Mouse (Mus musculus): ENCODE results near the gene Gnai1. TPM values are rescaled to one million over a fixed set of nuclear protein-coding genes. Genes with fewer than 3 reads are reported as not detected.
"Not testable (repeated sequence)": the region's sequence is repeated elsewhere in the genome, so short reads cannot be mapped to it uniquely, and the experiment has no call there.

Gnai1 gene
- polyA plus RNA-seq, 1 experiment from 2014 or later = 26.2 TPM

GRCm38 (mm10) chr5:18343455-18344142 lies 16.6 kb downstream of the Gnai1 start:
- H3K27ac ChIP-seq (ENCODE audit: low read depth, low read length) = no peak overlapping the region
- DNase-seq (ENCODE audit: low spot score) (no peak), ATAC-seq (ENCODE audit: insufficient read depth, low FRiP score, low TSS enrichment) (no peak)
- 93% methylated on average over 4 of the region's 4 CpGs for WGBS
- no peak overlapping the region for H3K4me2 ChIP-seq (ENCODE audit: low read depth)
- no peak overlapping the region for H3K9ac ChIP-seq (ENCODE audit: low read length)
- H3K27me3 ChIP-seq (ENCODE audit: control insufficient read depth, insufficient read depth, low read length) = no peaks in the 10 kb centered on the region
- H3K4me1 ChIP-seq (ENCODE audit: control insufficient read depth, insufficient read depth, low read length) = no peaks in the 10 kb centered on the region
- H3K36me3 ChIP-seq (ENCODE audit: control insufficient read depth, insufficient read depth, low read length) = no peaks in the 10 kb centered on the region
- no peak overlapping the region for H3K4me3 ChIP-seq (ENCODE audit: low read depth, low read length)
- no peaks in the 10 kb centered on the region for H3K9me3 ChIP-seq (ENCODE audit: control insufficient read depth, low read length)

GRCm38 (mm10) chr5:18342765-18343454 lies 17.2 kb downstream of the Gnai1 start:
- no peaks in the 10 kb centered on the region for H3K36me3 ChIP-seq (ENCODE audit: control insufficient read depth, insufficient read depth, low read length)
- H3K9me3 ChIP-seq (ENCODE audit: control insufficient read depth, low read length) = no peaks in the 10 kb centered on the region
- H3K4me1 ChIP-seq (ENCODE audit: control insufficient read depth, insufficient read depth, low read length) = no peaks in the 10 kb centered on the region
- H3K27ac ChIP-seq (ENCODE audit: low read depth, low read length) = no peak overlapping the region
- no peak overlapping the region for H3K9ac ChIP-seq (ENCODE audit: low read length)
- H3K4me3 ChIP-seq (ENCODE audit: low read depth, low read length) = no peak overlapping the region
- no peak for ATAC-seq (ENCODE audit: insufficient read depth, low FRiP score, low TSS enrichment)
- H3K4me2 ChIP-seq (ENCODE audit: low read depth) = no peak overlapping the region
- 88% methylated on average over 4 of the region's 4 CpGs for WGBS
- H3K27me3 ChIP-seq (ENCODE audit: control insufficient read depth, insufficient read depth, low read length) = no peaks in the 10 kb centered on the region
- no peak for DNase-seq (ENCODE audit: low spot score)

- not testable (repeated sequence) for H3K4me3 ChIP-seq (ENCODE audit: low read depth, low read length); H3K27ac ChIP-seq (ENCODE audit: low read depth, low read length); H3K4me2 ChIP-seq (ENCODE audit: low read depth); DNase-seq (ENCODE audit: low spot score); H3K9me3 ChIP-seq (ENCODE audit: control insufficient read depth, low read length); ATAC-seq (ENCODE audit: insufficient read depth, low FRiP score, low TSS enrichment); H3K36me3 ChIP-seq (ENCODE audit: control insufficient read depth, insufficient read depth, low read length); H3K27me3 ChIP-seq (ENCODE audit: control insufficient read depth, insufficient read depth, low read length); H3K9ac ChIP-seq (ENCODE audit: low read length); H3K4me1 ChIP-seq (ENCODE audit: control insufficient read depth, insufficient read depth, low read length)
- 71% methylated on average over 1 of the region's 1 CpGs for WGBS
These were observed 18.3 kb downstream of the Gnai1 start for GRCm38 (mm10) chr5:18341876-18342275.

- H3K4me1 ChIP-seq (ENCODE audit: control insufficient read depth, insufficient read depth, low read length) = no peaks in the 10 kb centered on the region
- no peak overlapping the region for H3K4me2 ChIP-seq (ENCODE audit: low read depth)
- WGBS = 97% methylated on average over 5 of the region's 5 CpGs
- H3K27ac ChIP-seq (ENCODE audit: low read depth, low read length) = no peak overlapping the region
- H3K36me3 ChIP-seq (ENCODE audit: control insufficient read depth, insufficient read depth, low read length) = no peaks in the 10 kb centered on the region
- H3K27me3 ChIP-seq (ENCODE audit: control insufficient read depth, insufficient read depth, low read length) = no peaks in the 10 kb centered on the region
- no peaks in the 10 kb centered on the region for H3K9me3 ChIP-seq (ENCODE audit: control insufficient read depth, low read length)
- no peak overlapping the region for H3K9ac ChIP-seq (ENCODE audit: low read length)
- no peak overlapping the region for H3K4me3 ChIP-seq (ENCODE audit: low read depth, low read length)
- no peak for ATAC-seq (ENCODE audit: insufficient read depth, low FRiP score, low TSS enrichment)
- DNase-seq (ENCODE audit: low spot score) = no peak
These were observed 27.9 kb downstream of the Gnai1 start for GRCm38 (mm10) chr5:18332256-18332655.

- DNase-seq (ENCODE audit: low spot score) (no peak), ATAC-seq (ENCODE audit: insufficient read depth, low FRiP score, low TSS enrichment) (no peak)
- Histone ChIP-seq H3K4me2 (ENCODE audit: low read depth) (no peak overlapping the region), H3K4me1 (ENCODE audit: control insufficient read depth, insufficient read depth, low read length) (no peaks in the 10 kb centered on the region), H3K9me3 (ENCODE audit: control insufficient read depth, low read length) (no peaks in the 10 kb centered on the region), H3K4me3 (ENCODE audit: low read depth, low read length) (no peak overlapping the region), H3K9ac (ENCODE audit: low read length) (no peak overlapping the region), H3K27ac (ENCODE audit: low read depth, low read length) (no peak overlapping the region), H3K36me3 (ENCODE audit: control insufficient read depth, insufficient read depth, low read length) (no peaks in the 10 kb centered on the region), H3K27me3 (ENCODE audit: control insufficient read depth, insufficient read depth, low read length) (no peaks in the 10 kb centered on the region)
- whole genome bisulfite sequencing = 60% methylated on average over 8 of the region's 8 CpGs
These were observed 29.4 kb downstream of the Gnai1 start for GRCm38 (mm10) chr5:18330726-18331125.

- ATAC-seq (ENCODE audit: insufficient read depth, low FRiP score, low TSS enrichment) (no peak), DNase-seq (ENCODE audit: low spot score) (no peak)
- no peak overlapping the region for H3K9ac ChIP-seq (ENCODE audit: low read length)
- no peaks in the 10 kb centered on the region for H3K36me3 ChIP-seq (ENCODE audit: control insufficient read depth, insufficient read depth, low read length)
- no peak overlapping the region for H3K4me3 ChIP-seq (ENCODE audit: low read depth, low read length)
- no peaks in the 10 kb centered on the region for H3K9me3 ChIP-seq (ENCODE audit: control insufficient read depth, low read length)
- H3K27ac ChIP-seq (ENCODE audit: low read depth, low read length) = no peak overlapping the region
- 89% methylated on average over 6 of the region's 6 CpGs for WGBS
- H3K4me1 ChIP-seq (ENCODE audit: control insufficient read depth, insufficient read depth, low read length) = no peaks in the 10 kb centered on the region
- no peaks in the 10 kb centered on the region for H3K27me3 ChIP-seq (ENCODE audit: control insufficient read depth, insufficient read depth, low read length)
- no peak overlapping the region for H3K4me2 ChIP-seq (ENCODE audit: low read depth)
These were observed 34.0 kb downstream of the Gnai1 start for GRCm38 (mm10) chr5:18326159-18326558.

GRCm38 (mm10) chr5:18323534-18323933 lies 36.6 kb downstream of the Gnai1 start:
- Histone ChIP-seq H3K4me2 (ENCODE audit: low read depth) (no peak overlapping the region), H3K9ac (ENCODE audit: low read length) (no peak overlapping the region), H3K4me3 (ENCODE audit: low read depth, low read length) (no peak overlapping the region), H3K9me3 (ENCODE audit: control insufficient read depth, low read length) (no peaks in the 10 kb centered on the region), H3K4me1 (ENCODE audit: control insufficient read depth, insufficient read depth, low read length) (no peaks in the 10 kb centered on the region), H3K36me3 (ENCODE audit: control insufficient read depth, insufficient read depth, low read length) (no peaks in the 10 kb centered on the region), H3K27ac (ENCODE audit: low read depth, low read length) (no peak overlapping the region), H3K27me3 (ENCODE audit: control insufficient read depth, insufficient read depth, low read length) (no peaks in the 10 kb centered on the region)
- ATAC-seq (ENCODE audit: insufficient read depth, low FRiP score, low TSS enrichment) = no peak
- no peak for DNase-seq (ENCODE audit: low spot score)
- WGBS = 76% methylated on average over 9 of the region's 9 CpGs

GRCm38 (mm10) chr5:18321661-18322060 lies 38.5 kb downstream of the Gnai1 start:
- H3K36me3 ChIP-seq (ENCODE audit: control insufficient read depth, insufficient read depth, low read length) = no peaks in the 10 kb centered on the region
- 75% methylated on average over 3 of the region's 3 CpGs for WGBS
- H3K9ac ChIP-seq (ENCODE audit: low read length) = no peak overlapping the region
- no peaks in the 10 kb centered on the region for H3K27me3 ChIP-seq (ENCODE audit: control insufficient read depth, insufficient read depth, low read length)
- H3K9me3 ChIP-seq (ENCODE audit: control insufficient read depth, low read length) = no peaks in the 10 kb centered on the region
- no peak overlapping the region for H3K4me3 ChIP-seq (ENCODE audit: low read depth, low read length)
- H3K4me1 ChIP-seq (ENCODE audit: control insufficient read depth, insufficient read depth, low read length) = no peaks in the 10 kb centered on the region
- H3K27ac ChIP-seq (ENCODE audit: low read depth, low read length) = no peak overlapping the region
- DNase-seq (ENCODE audit: low spot score) (no peak), ATAC-seq (ENCODE audit: insufficient read depth, low FRiP score, low TSS enrichment) (no peak)
- no peak overlapping the region for H3K4me2 ChIP-seq (ENCODE audit: low read depth)

GRCm38 (mm10) chr5:18318846-18319245 lies 41.3 kb downstream of the Gnai1 start:
- no peaks in the 10 kb centered on the region for H3K4me1 ChIP-seq (ENCODE audit: control insufficient read depth, insufficient read depth, low read length)
- 79% methylated on average over 4 of the region's 4 CpGs for WGBS
- no peak overlapping the region for H3K27ac ChIP-seq (ENCODE audit: low read depth, low read length)
- no peak overlapping the region for H3K4me2 ChIP-seq (ENCODE audit: low read depth)
- no peak overlapping the region for H3K9ac ChIP-seq (ENCODE audit: low read length)
- H3K27me3 ChIP-seq (ENCODE audit: control insufficient read depth, insufficient read depth, low read length) = no peaks in the 10 kb centered on the region
- H3K4me3 ChIP-seq (ENCODE audit: low read depth, low read length) = no peak overlapping the region
- ATAC-seq (ENCODE audit: insufficient read depth, low FRiP score, low TSS enrichment) = no peak
- no peaks in the 10 kb centered on the region for H3K9me3 ChIP-seq (ENCODE audit: control insufficient read depth, low read length)
- no peaks in the 10 kb centered on the region for H3K36me3 ChIP-seq (ENCODE audit: control insufficient read depth, insufficient read depth, low read length)
- DNase-seq (ENCODE audit: low spot score) = no peak
